32 mouse cellular contexts compared by ENCODE assay signal in the genomic region with DNA sequence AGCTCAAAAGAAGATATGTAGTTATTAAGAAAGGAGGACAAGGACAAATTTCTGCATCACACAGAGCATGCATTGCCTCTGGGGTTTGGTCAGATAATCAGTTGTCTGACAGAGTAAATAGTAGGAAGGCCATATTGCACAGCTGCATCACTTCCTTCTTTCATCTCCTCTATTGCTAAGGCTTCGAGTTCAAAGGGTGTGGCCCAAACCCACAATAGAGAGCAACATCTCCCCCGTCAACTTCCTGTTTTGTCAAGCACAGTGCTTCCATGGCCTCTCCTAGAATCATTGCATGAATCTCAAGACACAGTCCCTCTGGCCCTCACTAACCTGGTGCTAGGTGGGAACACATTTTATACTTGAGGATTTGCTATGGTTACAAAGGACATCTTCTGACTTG. TPM values are rescaled to one million over a fixed set of nuclear protein-coding genes. Genes with fewer than 3 reads are reported as not detected.
DNase-seq lines count a peak whose midpoint lies in the region; ATAC-seq and TF ChIP-seq lines count a peak whose summit lies in the region.
"Had no signal": no experiment of that assay in that cellular context is flagged by ENCODE, and none has a peak within 500 bp of the region (broad histone marks: within the 10 kb centered on the region; RNA-seq: fewer than 3 reads in every experiment).

No protein-coding gene starts in this region.

- no peak for TF ChIP-seq POLR2A in heart, adult 2 months (IDR thresholded peaks at IDR 0.05; ENCODE audit: insufficient read depth, low read depth, low read length)

- peak; percentile 2 for DNase-seq in heart, adult 8-10 months (ENCODE audit: low spot score)
- no peak for DNase-seq in heart, adult 2 months
- peak; percentile 46 for DNase-seq in CD4-positive helper T cell, adult 2 months (ENCODE audit: low read depth, low spot score)
- DNase-seq in naive thymus-derived CD4-positive, alpha-beta T cell, adult 2 months (ENCODE audit: low read depth), result peak; percentile 3
- DNase-seq in thymus, adult 18-20 months, result no peak
- DNase-seq in kidney, postnatal 14 days, result no peak
- no peak for DNase-seq in layer of hippocampus, adult 2 months (ENCODE audit: low spot score in 2 of 2)
- DNase-seq: adrenal gland, adult 8-10 months; cerebellum, adult 9-10 months; kidney, adult 9 months; kidney, postnatal 36 days; lung, postnatal 10 days had no signal

- intact Hi-C loops in heart, adult 2 months (cut with DNase I), result no loop called here

- H3K27me3 ChIP-seq in heart, adult 2 months (ENCODE audit: control insufficient read depth, insufficient read depth, low read length), result no peaks in the 10 kb centered on the region
- H3K27me3 ChIP-seq: forebrain, embryonic 13.5 days; hindbrain, embryonic 12.5 days; neural tube, embryonic 13.5 days had no signal

- H3K4me3 ChIP-seq in heart, adult 2 months, result no peak overlapping the region
- H3K4me3 ChIP-seq in layer of hippocampus, adult 2 months, result no peak overlapping the region
- H3K4me3 ChIP-seq: forebrain, embryonic 13.5 days; heart, embryonic 10.5 days; hindbrain, embryonic 12.5 days; neural tube, embryonic 13.5 days had no signal

- TF ChIP-seq EP300 in heart, adult 2 months (IDR thresholded peaks at IDR 0.05; ENCODE audit: insufficient read depth, low read depth, low read length), result no peak

- H3K36me3 ChIP-seq in heart, adult 2 months (ENCODE audit: control insufficient read depth, insufficient read depth, low read length), result no peaks in the 10 kb centered on the region
- H3K36me3 ChIP-seq: heart, embryonic 10.5 days; hindbrain, embryonic 12.5 days; neural tube, embryonic 13.5 days had no signal

- H3K79me2 ChIP-seq in heart, adult 2 months (replicated peaks; ENCODE audit: control insufficient read depth, insufficient read depth, low read length), result no peaks in the 10 kb centered on the region

- no peaks in the 10 kb centered on the region for H3K4me1 ChIP-seq in heart, adult 2 months (ENCODE audit: control insufficient read depth, insufficient read depth, low read length)
- H3K4me1 ChIP-seq: forebrain, embryonic 13.5 days; heart, embryonic 10.5 days; hindbrain, embryonic 12.5 days; neural tube, embryonic 13.5 days had no signal

- H3K27ac ChIP-seq in heart, adult 2 months, result no peak overlapping the region
- no peak overlapping the region for H3K27ac ChIP-seq in layer of hippocampus, adult 2 months
- H3K27ac ChIP-seq: forebrain, embryonic 13.5 days; heart, embryonic 10.5 days; hindbrain, embryonic 12.5 days; liver, embryonic 14.5 days; neural tube, embryonic 13.5 days had no signal

- TF ChIP-seq CTCF in heart, adult 2 months (IDR thresholded peaks at IDR 0.05), result no peak
- no peak for TF ChIP-seq CTCF in layer of hippocampus, adult 2 months (conservative IDR thresholded peaks at IDR 0.05)

- no peak overlapping the region for H3K9ac ChIP-seq in heart, adult 2 months (ENCODE audit: low read depth, low read length)
- H3K9ac ChIP-seq: forebrain, embryonic 13.5 days; hindbrain, embryonic 12.5 days; liver, embryonic 14.5 days; neural tube, embryonic 13.5 days had no signal

- peak; percentile 32 for ATAC-seq in activated CD4-positive, CD25-positive, alpha-beta regulatory T cell, adult 4 months
- ATAC-seq: forebrain, embryonic 13.5 days had no signal

- WGBS in heart, adult 2 months, result 43% methylated on average over 2 of the region's 2 CpGs

RNA-seq across cellular contexts. Expression of gene Olfr401, which starts 12.8 kb away (rescaled TPM):
- not detected for total RNA-seq in heart, adult 8-10 months (2022)
- not detected for total RNA-seq in heart, adult 2 months (2021)
- polyA plus RNA-seq in heart, adult 2 months (2012; rRNA removed), result not detected in 2 replicates
- polyA plus RNA-seq in activated CD4-positive, CD25-positive, alpha-beta regulatory T cell, adult 4 months (2017; shearing (Covaris generic)), result not detected
- total RNA-seq in layer of hippocampus, adult 2 months (2021), result not detected
- total RNA-seq: adrenal gland, adult 8-10 months; common myeloid progenitor, adult 5-6 weeks; gastrocnemius, adult 8-10 months; layer of hippocampus, postnatal 10 days; left cerebral cortex, postnatal 25 days had no signal
- polyA plus RNA-seq: C2C12; embryonic facial prominence, embryonic 11.5 days; forebrain, embryonic 13.5 days; frontal cortex, adult 2 months; heart, embryonic 10.5 days; heart, postnatal 0 days; hindbrain, embryonic 12.5 days; intestine, embryonic 14.5 days; limb, embryonic 14.5 days; liver, embryonic 14.5 days; midbrain, embryonic 11.5 days; neural tube, embryonic 13.5 days; spleen, adult 2 months; stomach, embryonic 16.5 days; thymus, postnatal 0 days had no signal

RNA-seq across cellular contexts. Expression of gene Zfp616, which starts 31.0 kb away (rescaled TPM):
- total RNA-seq in heart, adult 8-10 months (2022), result not detected
- total RNA-seq in heart, adult 2 months (2021), result not detected
- not detected in 2 replicates for polyA plus RNA-seq in heart, adult 2 months (2012; rRNA removed)
- polyA plus RNA-seq in activated CD4-positive, CD25-positive, alpha-beta regulatory T cell, adult 4 months (2017; shearing (Covaris generic)), result not detected
- not detected for total RNA-seq in layer of hippocampus, adult 2 months (2021)
- total RNA-seq: adrenal gland, adult 8-10 months; common myeloid progenitor, adult 5-6 weeks; gastrocnemius, adult 8-10 months; layer of hippocampus, postnatal 10 days; left cerebral cortex, postnatal 25 days had no signal
- polyA plus RNA-seq: C2C12; embryonic facial prominence, embryonic 11.5 days; forebrain, embryonic 13.5 days; frontal cortex, adult 2 months; heart, embryonic 10.5 days; heart, postnatal 0 days; hindbrain, embryonic 12.5 days; intestine, embryonic 14.5 days; limb, embryonic 14.5 days; liver, embryonic 14.5 days; midbrain, embryonic 11.5 days; neural tube, embryonic 13.5 days; spleen, adult 2 months; stomach, embryonic 16.5 days; thymus, postnatal 0 days had no signal

RNA-seq across cellular contexts. Expression of gene Olfr399, which starts 44.3 kb away (rescaled TPM):
- not detected for total RNA-seq in heart, adult 8-10 months (2022)
- not detected for total RNA-seq in heart, adult 2 months (2021)
- not detected in 2 replicates for polyA plus RNA-seq in heart, adult 2 months (2012; rRNA removed)
- not detected for polyA plus RNA-seq in activated CD4-positive, CD25-positive, alpha-beta regulatory T cell, adult 4 months (2017; shearing (Covaris generic))
- total RNA-seq in layer of hippocampus, adult 2 months (2021), result not detected
- total RNA-seq: adrenal gland, adult 8-10 months; common myeloid progenitor, adult 5-6 weeks; gastrocnemius, adult 8-10 months; layer of hippocampus, postnatal 10 days; left cerebral cortex, postnatal 25 days had no signal
- polyA plus RNA-seq: C2C12; embryonic facial prominence, embryonic 11.5 days; forebrain, embryonic 13.5 days; frontal cortex, adult 2 months; heart, embryonic 10.5 days; heart, postnatal 0 days; hindbrain, embryonic 12.5 days; intestine, embryonic 14.5 days; limb, embryonic 14.5 days; liver, embryonic 14.5 days; midbrain, embryonic 11.5 days; neural tube, embryonic 13.5 days; spleen, adult 2 months; stomach, embryonic 16.5 days; thymus, postnatal 0 days had no signal

RNA-seq across cellular contexts. Expression of gene Olfr139, which starts 44.4 kb away (rescaled TPM):
- total RNA-seq in heart, adult 8-10 months (2022), result not detected
- total RNA-seq in heart, adult 2 months (2021), result not detected
- not detected in 2 replicates for polyA plus RNA-seq in heart, adult 2 months (2012; rRNA removed)
- polyA plus RNA-seq in activated CD4-positive, CD25-positive, alpha-beta regulatory T cell, adult 4 months (2017; shearing (Covaris generic)), result under 1 TPM; 0.42 to 0.48 TPM
- not detected for total RNA-seq in layer of hippocampus, adult 2 months (2021)
- total RNA-seq: adrenal gland, adult 8-10 months; common myeloid progenitor, adult 5-6 weeks; gastrocnemius, adult 8-10 months; layer of hippocampus, postnatal 10 days; left cerebral cortex, postnatal 25 days had no signal
- polyA plus RNA-seq: C2C12; embryonic facial prominence, embryonic 11.5 days; forebrain, embryonic 13.5 days; frontal cortex, adult 2 months; heart, embryonic 10.5 days; heart, postnatal 0 days; hindbrain, embryonic 12.5 days; intestine, embryonic 14.5 days; limb, embryonic 14.5 days; liver, embryonic 14.5 days; midbrain, embryonic 11.5 days; neural tube, embryonic 13.5 days; spleen, adult 2 months; stomach, embryonic 16.5 days; thymus, postnatal 0 days had no signal

RNA-seq across cellular contexts. Expression of gene Olfr402, which starts 52.6 kb away (rescaled TPM):
- total RNA-seq in heart, adult 8-10 months (2022), result not detected
- total RNA-seq in heart, adult 2 months (2021), result not detected
- polyA plus RNA-seq in heart, adult 2 months (2012; rRNA removed), result not detected in 2 replicates
- not detected for polyA plus RNA-seq in activated CD4-positive, CD25-positive, alpha-beta regulatory T cell, adult 4 months (2017; shearing (Covaris generic))
- total RNA-seq in layer of hippocampus, adult 2 months (2021), result not detected
- total RNA-seq: adrenal gland, adult 8-10 months; common myeloid progenitor, adult 5-6 weeks; gastrocnemius, adult 8-10 months; layer of hippocampus, postnatal 10 days; left cerebral cortex, postnatal 25 days had no signal
- polyA plus RNA-seq: C2C12; embryonic facial prominence, embryonic 11.5 days; forebrain, embryonic 13.5 days; frontal cortex, adult 2 months; heart, embryonic 10.5 days; heart, postnatal 0 days; hindbrain, embryonic 12.5 days; intestine, embryonic 14.5 days; limb, embryonic 14.5 days; liver, embryonic 14.5 days; midbrain, embryonic 11.5 days; neural tube, embryonic 13.5 days; spleen, adult 2 months; stomach, embryonic 16.5 days; thymus, postnatal 0 days had no signal

Comparison
In these comparisons a context has a peak if more than half of its experiments do, and no peak if none do; other contexts are left out.
1. DNase-seq: peak in heart, adult 8-10 months (single experiment), CD4-positive helper T cell, adult 2 months (single experiment) and naive thymus-derived CD4-positive, alpha-beta T cell, adult 2 months (single experiment); none in heart, adult 2 months (0 of 2), thymus, adult 18-20 months (0 of 2), kidney, postnatal 14 days (single experiment) and layer of hippocampus, adult 2 months (0 of 2).